15 mouse cellular contexts compared by ENCODE assay signal in the genomic region with DNA sequence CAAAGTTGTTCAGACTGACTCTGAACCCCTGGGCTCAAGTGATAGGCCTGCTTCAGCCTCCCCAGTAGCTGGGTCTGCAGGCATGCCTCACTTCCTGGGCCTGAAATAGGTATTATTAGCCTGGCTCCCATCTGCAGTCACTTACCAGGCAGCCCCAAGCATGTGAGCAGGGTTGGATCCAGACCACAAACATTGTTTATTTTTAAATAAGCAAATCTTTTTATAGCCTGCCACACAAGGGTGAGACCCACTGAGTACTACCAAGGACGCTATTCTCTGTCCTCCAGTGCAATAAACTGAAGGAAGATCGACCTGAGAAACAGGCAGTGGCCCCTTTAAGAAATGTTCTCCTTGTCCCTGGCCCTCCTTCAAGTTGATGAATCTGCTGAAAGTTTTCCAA. TPM values are rescaled to one million over a fixed set of nuclear protein-coding genes. Genes with fewer than 3 reads are reported as not detected.
DNase-seq lines count a peak whose midpoint lies in the region; ATAC-seq and TF ChIP-seq lines count a peak whose summit lies in the region.
"Had no signal": no experiment of that assay in that cellular context is flagged by ENCODE, and none has a peak within 500 bp of the region (broad histone marks: within the 10 kb centered on the region; RNA-seq: fewer than 3 reads in every experiment).

No protein-coding gene starts in this region.

- no peaks in the 10 kb centered on the region for H3K4me1 ChIP-seq in forebrain, embryonic 14.5 days (ENCODE audit: control insufficient read depth, insufficient read depth, low read length)
- H3K4me1 ChIP-seq in forebrain, embryonic 10.5 days: peaks cover 10% of the 10 kb centered on the region
- H3K4me1 ChIP-seq in liver, embryonic 12.5 days: peaks cover 69% of the 10 kb centered on the region

- H3K9me3 ChIP-seq in forebrain, embryonic 14.5 days (replicated peaks; ENCODE audit: control insufficient read depth, low read length): no peaks in the 10 kb centered on the region
- H3K9me3 ChIP-seq in forebrain, embryonic 10.5 days: no peaks in the 10 kb centered on the region
- no peaks in the 10 kb centered on the region for H3K9me3 ChIP-seq in liver, embryonic 12.5 days (replicated peaks)

- 83% methylated on average over 2 of the region's 2 CpGs for WGBS in forebrain, embryonic 14.5 days
- WGBS in forebrain, embryonic 10.5 days: 85% methylated on average over 2 of the region's 2 CpGs
- 57% methylated on average over 2 of the region's 2 CpGs for WGBS in liver, embryonic 12.5 days (ENCODE audit: insufficient replicate concordance)

- no peak for ATAC-seq in forebrain, embryonic 14.5 days
- no peak for ATAC-seq in liver, embryonic 12.5 days
- ATAC-seq: hindbrain, postnatal 0 days; midbrain, embryonic 16.5 days had no signal

- intact Hi-C loops in left cerebral cortex, adult 2 months (cut with DNase I): no loop called here

- no peak overlapping the region for H3K9ac ChIP-seq in forebrain, embryonic 14.5 days (ENCODE audit: low read length)
- no peak overlapping the region for H3K9ac ChIP-seq in liver, embryonic 12.5 days

- H3K4me2 ChIP-seq in forebrain, embryonic 14.5 days (ENCODE audit: low read length): no peak overlapping the region
- H3K4me2 ChIP-seq in liver, embryonic 12.5 days: peak overlapping the region; percentile 16

- H3K36me3 ChIP-seq in forebrain, embryonic 14.5 days (ENCODE audit: control insufficient read depth, insufficient read depth, low read length): no peaks in the 10 kb centered on the region
- H3K36me3 ChIP-seq in forebrain, embryonic 10.5 days (replicated peaks): no peaks in the 10 kb centered on the region
- H3K36me3 ChIP-seq in liver, embryonic 12.5 days: no peaks in the 10 kb centered on the region

- no peak for DNase-seq in forebrain, embryonic 14.5 days (ENCODE audit: low spot score)
- DNase-seq in forebrain, embryonic 10.5 days (ENCODE audit: extremely low spot score, low spot score): no peak
- DNase-seq in left cerebral cortex, adult 2 months (ENCODE audit: extremely low spot score in 1 of 2, low spot score in 2 of 2): no peak
- no peak for DNase-seq in left cerebral cortex, adult 9 months (ENCODE audit: low spot score in 2 of 2)
- peak; percentile 84 for DNase-seq in NIH3T3 (ENCODE audit: low read depth)
- no peak for DNase-seq in urinary bladder, adult 18-20 months (ENCODE audit: low spot score in 2 of 2)
- no peak for DNase-seq in cerebellum, adult 11 months
- DNase-seq: B cell, adult 2 months; kidney, postnatal 4 days; left cerebral cortex, postnatal 4 days; right cerebral cortex, postnatal 14 days; thymus, adult 2 months had no signal

- no peak overlapping the region for H3K4me3 ChIP-seq in forebrain, embryonic 14.5 days (ENCODE audit: low read depth, low read length)
- no peak overlapping the region for H3K4me3 ChIP-seq in forebrain, embryonic 10.5 days
- no peak overlapping the region for H3K4me3 ChIP-seq in left cerebral cortex, adult 2 months
- no peak overlapping the region for H3K4me3 ChIP-seq in liver, embryonic 12.5 days

- TF ChIP-seq CTCF in left cerebral cortex, adult 2 months (IDR thresholded peaks at IDR 0.05): no peak

- 0 out of 2 replicates have a peak overlapping the region, but pooled peaks have one; percentile 2 for H3K27ac ChIP-seq in forebrain, embryonic 14.5 days (ENCODE audit: low read depth, low read length)
- no peak overlapping the region; the same call in 1 of the 2 replicates for H3K27ac ChIP-seq in forebrain, embryonic 10.5 days
- H3K27ac ChIP-seq in left cerebral cortex, adult 2 months: 0 out of 2 replicates have a peak overlapping the region, but pooled peaks have one; percentile 1
- H3K27ac ChIP-seq in liver, embryonic 12.5 days: peak overlapping the region; percentile 63
- H3K27ac ChIP-seq: hindbrain, postnatal 0 days had no signal

- H3K27me3 ChIP-seq in forebrain, embryonic 14.5 days (replicated peaks; ENCODE audit: control insufficient read depth, insufficient read depth, low read length): no peaks in the 10 kb centered on the region
- no peaks in the 10 kb centered on the region for H3K27me3 ChIP-seq in forebrain, embryonic 10.5 days (ENCODE audit: poor library complexity, severe bottlenecking)
- no peaks in the 10 kb centered on the region for H3K27me3 ChIP-seq in liver, embryonic 12.5 days (replicated peaks)

RNA-seq across cellular contexts. Expression of a gene that starts 17.1 kb away (rescaled TPM):
- polyA plus RNA-seq in forebrain, embryonic 14.5 days (2014; fragmentation: Nextera tagmentation; extraction: Ambion mirVana): 7.9 and 12.3 TPM in 2 replicates
- polyA plus RNA-seq in forebrain, embryonic 10.5 days (2016; fragmentation: Nextera tagmentation; extraction: Ambion mirVana): 12.5 and 13.3 TPM in 2 replicates
- total RNA-seq in left cerebral cortex, adult 2 months (2021): 100 to 1,000 TPM in 1 of 2 experiments, 10 to 100 TPM in 1; 85.8 to 101 TPM
- 11.1 and 11.4 TPM in 2 replicates for polyA plus RNA-seq in liver, embryonic 12.5 days (2016; fragmentation: Nextera tagmentation; extraction: Ambion mirVana)

RNA-seq across cellular contexts. Expression of a gene that starts 27.4 kb away (rescaled TPM):
- 26.8 and 28.3 TPM in 2 replicates for polyA plus RNA-seq in forebrain, embryonic 14.5 days (2014; fragmentation: Nextera tagmentation; extraction: Ambion mirVana)
- polyA plus RNA-seq in forebrain, embryonic 10.5 days (2016; fragmentation: Nextera tagmentation; extraction: Ambion mirVana): 28.7 and 32.8 TPM in 2 replicates
- 10 to 100 TPM; 45.2 to 51.5 TPM for total RNA-seq in left cerebral cortex, adult 2 months (2021)
- 18.8 and 19.3 TPM in 2 replicates for polyA plus RNA-seq in liver, embryonic 12.5 days (2016; fragmentation: Nextera tagmentation; extraction: Ambion mirVana)
